Mouse (Mus musculus) neutrophil, adult 5-6 weeks (primary cell): ENCODE results near the gene Lrba. TPM values are rescaled to one million over a fixed set of nuclear protein-coding genes. Genes with fewer than 3 reads are reported as not detected.

ENCODE experiments used
- ATAC-seq: fragments of 151-379, 151-347 bp; 2 replicates; pipeline ENCODE4 v1.8.0; 2017; ENCODE audit warnings: mild to moderate bottlenecking, moderate TSS enrichment; ENCODE audit not compliant: insufficient number of reproducible peaks, poor library complexity, low FRiP score, severe bottlenecking; ENCODE audit errors: extremely low read depth
- total RNA-seq: library from RNA; stranded (forward); fragments of 200-1000 nt; gene quantifications from 2 replicates; pipeline ENCODE4 v1.2.3, GENCODE M21; 2017

Lrba gene
- total RNA-seq = 59.2 and 64.0 TPM in 2 replicates

- ATAC-seq = peak; percentile 67
Measured at GRCm38 (mm10) chr3:86224564-86225421, at the start of gene Lrba. TSS of gene Lrba (plus strand) at chr3:86224680.

DNA sequence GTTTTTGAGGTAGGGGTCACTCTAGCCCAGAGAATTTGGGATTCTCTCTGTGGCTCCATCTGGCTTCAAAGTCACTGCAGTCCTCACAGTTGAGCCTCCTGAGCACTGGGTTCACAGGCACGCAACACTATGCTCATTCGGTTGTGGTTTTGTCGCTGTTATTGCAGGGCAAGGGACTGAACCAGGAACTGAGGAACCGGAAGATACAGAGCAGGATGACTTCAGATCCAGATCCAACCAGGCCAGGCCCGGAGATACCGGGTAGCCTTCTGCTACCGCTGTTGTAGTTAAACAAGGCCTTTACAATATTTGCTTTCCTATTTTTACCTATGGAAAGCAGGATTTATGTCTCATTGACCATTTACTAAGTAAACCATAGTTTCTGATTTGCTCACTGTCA, 44.8 kb upstream of the Lrba start:
- no peak for ATAC-seq

- ATAC-seq = no peak
Measured at GRCm38 (mm10) chr3:86181107-86181506, 43.4 kb upstream of the Lrba start.

DNA sequence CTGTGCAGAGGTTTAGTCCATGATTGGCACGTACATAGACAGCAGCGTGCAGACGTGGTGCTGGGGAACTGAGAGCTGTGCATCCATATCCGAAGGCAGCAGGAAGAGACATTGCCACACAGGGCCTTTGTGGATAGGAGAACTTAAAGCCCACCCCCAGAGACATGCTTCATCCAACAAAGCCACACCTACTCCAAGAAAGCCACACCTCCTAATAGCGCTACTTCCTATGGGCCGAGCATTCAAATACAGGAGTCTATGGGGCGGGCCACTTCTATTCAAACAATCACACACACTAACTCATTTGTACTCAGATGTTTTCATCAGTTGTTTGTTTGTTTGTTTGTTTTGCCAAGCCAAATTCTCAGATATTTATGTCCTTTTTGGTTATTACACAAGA, 39.9 kb upstream of the Lrba start:
- no peak for ATAC-seq

- ATAC-seq = no peak
Measured at GRCm38 (mm10) chr3:86187736-86188389, 36.6 kb upstream of the Lrba start.

DNA sequence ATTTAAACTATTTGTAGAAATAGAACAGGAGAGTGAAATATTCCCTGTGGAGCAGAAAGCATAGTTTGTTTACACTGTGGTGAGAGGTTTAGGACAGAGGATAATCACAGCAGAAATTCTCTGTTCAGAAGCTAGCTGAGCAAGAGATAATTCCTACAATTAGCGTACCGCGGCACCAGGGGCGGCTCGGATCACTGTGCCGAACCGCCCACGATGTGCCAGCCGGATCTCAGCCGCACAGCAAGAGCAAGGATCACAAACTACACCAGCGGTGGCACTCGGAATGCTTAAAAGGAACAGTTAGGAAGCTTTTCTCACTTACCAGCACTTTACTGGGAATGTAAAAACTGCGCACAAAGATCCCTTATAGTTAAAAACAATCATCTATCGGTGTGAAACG, 28.5 kb upstream of the Lrba start:
- no peak for ATAC-seq

DNA sequence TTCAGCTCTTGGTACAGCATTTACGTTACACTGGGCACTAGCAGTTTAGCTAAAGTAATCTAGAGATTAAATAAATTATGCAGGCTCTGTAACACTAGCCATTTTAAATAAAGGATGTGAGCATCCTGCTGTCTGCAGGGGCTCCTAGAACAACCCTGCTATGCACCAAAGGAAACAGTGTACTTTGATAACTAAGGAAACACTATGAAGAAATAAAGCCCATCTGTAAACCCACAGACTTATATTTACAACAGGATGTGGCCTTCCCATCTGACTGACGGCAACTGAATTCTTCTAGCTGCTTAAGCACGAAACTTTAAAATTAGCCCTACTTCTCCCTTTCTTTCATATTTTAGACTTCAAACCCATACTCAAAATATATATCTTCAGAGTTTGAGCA, 28.0 kb upstream of the Lrba start:
- no peak for ATAC-seq

GRCm38 (mm10) chr3:86201645-86202175, 22.8 kb upstream of the Lrba start:
- no peak for ATAC-seq

DNA sequence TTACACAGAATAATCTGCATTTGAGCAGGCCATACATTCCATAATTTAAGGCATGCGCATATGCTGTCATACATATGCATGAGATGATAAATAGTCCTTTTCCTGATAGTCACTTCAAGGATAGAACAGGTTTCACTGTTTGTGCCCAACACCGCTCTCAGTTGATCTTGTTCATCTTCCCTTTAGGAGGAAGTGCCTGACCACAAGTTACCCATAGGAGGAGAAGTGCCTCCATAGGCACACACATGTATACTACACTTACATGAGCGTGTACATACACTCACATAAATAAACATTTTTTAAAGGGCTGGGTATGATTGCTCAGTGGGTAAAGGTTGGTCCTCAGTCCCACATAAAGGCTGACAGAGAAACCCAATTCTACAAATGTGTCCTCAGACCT, 22.0 kb upstream of the Lrba start:
- ATAC-seq = no peak

- no peak for ATAC-seq
Measured at GRCm38 (mm10) chr3:86204608-86205358, 19.7 kb upstream of the Lrba start.

DNA sequence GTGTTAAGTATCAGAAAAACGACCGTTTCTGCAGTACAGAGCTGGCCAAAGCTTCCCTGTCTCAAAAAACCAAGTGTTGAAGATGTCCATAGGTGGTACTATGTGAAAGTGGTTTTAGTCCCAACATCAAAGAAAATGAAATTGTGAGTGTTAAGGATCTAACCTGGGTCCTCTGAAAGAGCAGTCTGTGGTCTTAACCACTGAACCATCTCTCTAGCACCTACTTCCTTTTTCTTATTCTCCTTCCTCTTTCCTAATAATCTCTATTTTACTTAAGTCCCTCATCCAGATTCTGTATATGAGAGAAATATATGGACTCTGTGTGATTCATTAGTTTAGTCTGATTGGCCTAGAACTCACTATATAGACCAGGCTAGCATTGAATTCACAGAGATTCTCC, 17.9 kb upstream of the Lrba start:
- ATAC-seq = peak; percentile 51; the same call in 1 of the 2 replicates

DNA sequence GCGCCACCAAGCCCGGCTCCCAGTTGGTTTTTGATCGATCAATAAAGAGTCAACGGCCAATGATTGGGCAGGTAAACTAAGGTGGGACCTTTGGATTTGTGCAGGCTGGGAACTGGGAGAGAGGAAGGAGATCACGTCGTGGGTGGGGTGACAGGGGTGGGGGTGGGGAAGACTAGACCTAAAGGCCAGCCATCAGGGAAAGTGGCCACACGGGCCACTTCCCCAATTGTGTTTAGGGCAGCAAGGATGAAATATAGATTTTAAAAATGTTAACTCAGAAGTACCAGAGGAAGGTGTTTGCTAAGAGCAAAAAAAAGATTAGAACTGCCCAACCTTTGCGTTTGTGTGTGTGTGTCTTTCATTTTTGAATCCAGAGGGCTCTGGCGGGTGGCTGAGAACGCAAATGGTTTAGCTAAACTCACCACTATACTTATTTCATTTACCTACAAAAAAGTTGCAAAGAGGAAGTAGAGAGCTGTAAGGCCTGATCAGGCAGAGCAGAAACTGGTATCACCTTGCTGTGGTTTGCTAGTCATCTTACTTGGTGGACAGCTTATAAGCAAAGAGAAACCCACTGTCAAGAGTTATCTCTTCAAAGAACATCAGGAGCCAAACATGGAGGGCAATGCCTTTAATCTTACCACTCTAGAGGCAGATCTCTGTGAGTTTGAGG, 14.1 kb upstream of the Lrba start:
- peak; percentile 67; the same call in 1 of the 2 replicates for ATAC-seq

- no peak for ATAC-seq
Measured at GRCm38 (mm10) chr3:86210959-86211358, 13.5 kb upstream of the Lrba start.

- ATAC-seq = no peak
Measured at GRCm38 (mm10) chr3:86214248-86214647, 10.2 kb upstream of the Lrba start.

DNA sequence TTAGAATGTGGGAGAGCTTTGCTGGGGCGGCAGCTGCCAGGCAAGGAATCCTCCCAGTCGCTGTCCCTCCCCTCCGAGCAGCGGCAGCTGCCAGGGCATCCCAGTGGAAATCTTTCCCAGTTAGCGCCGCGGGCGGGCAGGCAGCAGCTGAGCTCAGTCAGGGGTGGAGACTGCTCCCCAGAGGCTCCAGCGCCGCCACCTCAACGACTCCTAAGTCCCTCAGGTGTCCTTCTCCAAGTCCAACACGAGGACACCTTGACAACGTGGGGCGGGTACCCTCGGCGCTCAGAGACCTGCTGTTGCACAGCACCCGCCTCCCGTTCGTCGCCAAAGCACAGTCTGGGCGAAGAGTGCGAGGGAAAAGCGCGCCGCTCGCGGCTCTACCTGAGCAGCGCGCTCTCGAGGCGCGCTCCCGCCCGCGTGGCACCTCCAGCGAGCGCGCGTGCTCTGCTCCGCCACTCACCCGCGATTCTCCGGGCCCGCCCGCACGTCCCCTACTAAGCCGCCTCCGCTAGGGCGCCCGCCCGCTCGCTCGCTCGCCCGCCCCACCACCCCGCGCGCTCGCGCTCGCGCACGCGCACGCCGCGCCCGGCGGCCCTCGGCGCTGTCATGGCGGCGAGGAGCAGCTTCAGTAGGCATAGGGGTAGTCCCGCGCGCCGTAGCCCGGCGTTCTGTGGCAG, 706 bp upstream of the Lrba start:
- peak; percentile 75 for ATAC-seq

DNA sequence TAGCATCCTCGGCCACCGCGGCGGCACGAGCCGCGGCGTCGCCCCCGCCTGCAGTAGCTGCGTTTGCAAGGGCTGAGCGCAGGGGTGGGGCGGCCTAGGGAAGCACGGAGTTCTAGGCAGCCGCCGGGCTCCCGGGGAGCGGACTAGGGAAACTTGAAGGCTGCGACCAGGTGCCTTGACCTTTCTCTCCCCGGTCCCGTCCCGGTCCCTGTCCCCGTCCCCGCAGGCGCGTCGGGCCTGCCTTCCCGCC, 241 bp upstream of the Lrba start:
- ATAC-seq = no peak

- no peak for ATAC-seq
Measured at GRCm38 (mm10) chr3:86231532-86232086, 7.1 kb downstream of the Lrba start.

DNA sequence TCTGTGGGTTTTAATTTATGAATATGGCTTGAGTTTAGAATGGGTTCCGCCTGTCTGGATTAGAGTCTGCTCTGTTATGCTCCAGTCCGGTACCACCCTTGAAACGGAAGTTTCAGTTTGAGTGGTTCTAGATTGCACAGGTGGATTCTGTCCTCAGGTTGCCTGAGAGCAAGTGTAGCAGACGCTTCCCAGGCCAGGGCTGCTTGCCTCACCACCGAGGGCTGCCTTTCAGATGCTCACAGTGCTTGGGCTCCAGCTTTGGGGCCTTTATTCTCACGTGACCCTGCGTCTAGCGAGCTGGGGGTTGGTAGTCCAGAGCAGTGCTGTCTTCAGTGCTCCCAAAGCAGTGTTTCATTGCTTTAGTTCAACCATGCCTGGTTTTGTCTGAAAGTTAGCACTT, 22.7 kb downstream of the Lrba start:
- ATAC-seq = no peak
